Mouse (Mus musculus) cerebellum, adult 18-20 months (tissue): Measurements from ENCODE around the gene Plvap.

Source experiments
- DNase-seq, 2 experiments: peaks; one replicate each; pipeline ENCODE4 v3.0.0; 2021

The Plvap gene

GRCm38 (mm10) chr8:71525226-71526050, 13.9 kb upstream of the Plvap start, which contains the start of gene Ccdc194:
TSS of gene Ccdc194 (minus strand) at chr8:71525711.
- DNase-seq, result no peak

DNA sequence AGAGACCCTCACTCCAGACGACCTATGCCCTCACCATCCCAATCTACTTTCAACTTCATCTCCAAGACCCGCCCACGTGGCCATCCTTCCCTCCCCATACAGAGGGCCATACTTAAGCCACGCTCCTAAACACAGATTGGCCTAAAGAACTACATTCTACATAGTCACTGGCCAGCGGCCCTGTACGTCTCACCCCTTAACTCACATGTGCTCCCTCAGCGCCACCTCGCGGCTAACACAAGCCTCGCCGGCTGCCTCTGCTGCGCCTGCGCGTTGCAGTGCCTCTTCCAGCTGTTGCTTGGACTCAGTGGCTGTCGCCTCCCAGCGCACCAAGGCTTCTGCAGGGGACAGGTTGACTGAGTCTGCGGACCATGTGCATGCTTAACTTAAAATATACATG, 10.1 kb upstream of the Plvap start:
- peak; percentile 92 to 93 for DNase-seq

- peak; percentile 56 for DNase-seq
Measured at GRCm38 (mm10) chr8:71519037-71519825, 7.7 kb upstream of the Plvap start.

DNA sequence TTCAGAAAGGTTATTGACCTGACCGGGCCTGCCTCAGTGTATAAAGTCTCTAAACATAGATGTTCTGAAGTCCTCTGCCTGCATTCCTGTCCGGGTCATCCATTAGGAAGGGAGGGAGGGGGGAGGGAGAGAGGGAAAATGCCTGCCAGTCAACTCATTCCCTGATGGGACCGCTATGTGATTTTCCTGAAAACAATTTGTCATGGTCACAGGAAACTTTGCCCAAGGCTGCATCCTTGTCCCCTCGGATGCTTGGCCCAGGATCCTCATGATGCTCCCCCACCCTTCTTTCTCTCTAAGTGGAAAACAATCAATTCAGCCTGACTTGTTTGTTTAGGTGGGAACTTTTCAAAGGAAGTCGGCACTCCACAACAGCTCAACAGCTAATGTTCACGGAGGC, 5.2 kb upstream of the Plvap start:
- DNase-seq, result no peak

DNA sequence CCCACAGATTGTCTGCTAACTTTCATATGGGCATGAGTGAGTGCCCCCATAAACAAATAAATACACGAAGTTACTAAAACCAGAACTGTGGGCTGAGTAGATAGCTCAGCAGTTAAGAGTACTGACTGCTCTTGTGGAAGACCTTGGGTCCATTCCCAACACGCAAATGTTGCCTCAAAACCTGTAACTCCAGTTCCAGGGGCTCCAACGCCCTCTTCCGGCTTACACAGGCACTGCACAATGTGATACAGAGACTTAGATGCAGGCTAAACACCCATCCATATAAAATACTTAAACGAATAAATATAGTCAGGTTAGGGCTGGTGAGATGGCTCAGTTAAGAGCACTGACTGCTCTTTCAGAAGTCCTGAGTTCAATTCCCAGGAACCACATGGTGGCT, 3.5 kb upstream of the Plvap start:
- DNase-seq, result no peak

- DNase-seq, result no peak
Measured at GRCm38 (mm10) chr8:71513018-71513754, 1.6 kb upstream of the Plvap start.

GRCm38 (mm10) chr8:71509316-71509715, 2.2 kb downstream of the Plvap start:
- DNase-seq, result no peak

- DNase-seq, result peak; percentile 83 to 91
Measured at GRCm38 (mm10) chr8:71507589-71508104, 3.9 kb downstream of the Plvap start.

- peak; percentile 75 to 76 for DNase-seq
Measured at GRCm38 (mm10) chr8:71505979-71506378, 5.6 kb downstream of the Plvap start.

DNA sequence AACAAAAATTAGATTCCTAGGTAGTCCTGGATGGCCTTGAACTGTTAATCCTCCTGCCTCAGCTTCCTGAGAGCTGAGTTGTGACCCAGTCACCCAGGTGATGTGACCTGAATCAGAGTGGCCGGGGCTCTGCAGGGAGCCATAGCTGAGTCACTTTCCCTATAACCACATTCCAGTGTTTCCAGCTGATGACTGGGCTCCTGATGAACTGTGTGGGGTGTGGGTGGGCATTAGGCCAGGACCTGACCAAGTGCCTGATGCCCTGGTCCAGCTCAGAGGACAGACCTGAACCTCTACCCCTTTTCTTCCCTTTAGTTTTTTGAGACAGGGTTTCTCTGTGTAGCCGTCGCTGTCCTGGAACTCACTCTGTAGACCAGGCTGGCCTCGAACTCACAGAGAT, 6.2 kb downstream of the Plvap start:
- no peak for DNase-seq

DNA sequence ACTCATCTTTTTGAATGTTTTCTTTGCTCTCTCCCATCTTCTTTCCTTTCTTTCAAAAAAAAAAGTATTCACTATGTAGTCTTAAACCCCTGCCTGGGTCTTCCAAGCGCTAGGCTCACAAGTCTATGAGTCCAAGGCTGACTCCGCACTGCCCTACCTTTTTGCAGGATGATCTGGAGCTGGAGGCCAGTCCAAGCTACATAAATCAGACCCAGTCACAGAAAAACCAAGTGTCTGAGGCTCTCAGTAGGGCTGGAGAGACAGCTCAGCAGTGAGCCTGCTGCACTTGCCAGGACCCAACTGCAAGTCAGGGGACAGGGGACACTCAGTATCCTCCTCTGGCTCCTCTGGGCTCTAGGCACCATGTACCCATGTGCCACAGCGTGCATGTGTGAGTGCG, 7.2 kb downstream of the Plvap start:
- DNase-seq, result no peak

DNA sequence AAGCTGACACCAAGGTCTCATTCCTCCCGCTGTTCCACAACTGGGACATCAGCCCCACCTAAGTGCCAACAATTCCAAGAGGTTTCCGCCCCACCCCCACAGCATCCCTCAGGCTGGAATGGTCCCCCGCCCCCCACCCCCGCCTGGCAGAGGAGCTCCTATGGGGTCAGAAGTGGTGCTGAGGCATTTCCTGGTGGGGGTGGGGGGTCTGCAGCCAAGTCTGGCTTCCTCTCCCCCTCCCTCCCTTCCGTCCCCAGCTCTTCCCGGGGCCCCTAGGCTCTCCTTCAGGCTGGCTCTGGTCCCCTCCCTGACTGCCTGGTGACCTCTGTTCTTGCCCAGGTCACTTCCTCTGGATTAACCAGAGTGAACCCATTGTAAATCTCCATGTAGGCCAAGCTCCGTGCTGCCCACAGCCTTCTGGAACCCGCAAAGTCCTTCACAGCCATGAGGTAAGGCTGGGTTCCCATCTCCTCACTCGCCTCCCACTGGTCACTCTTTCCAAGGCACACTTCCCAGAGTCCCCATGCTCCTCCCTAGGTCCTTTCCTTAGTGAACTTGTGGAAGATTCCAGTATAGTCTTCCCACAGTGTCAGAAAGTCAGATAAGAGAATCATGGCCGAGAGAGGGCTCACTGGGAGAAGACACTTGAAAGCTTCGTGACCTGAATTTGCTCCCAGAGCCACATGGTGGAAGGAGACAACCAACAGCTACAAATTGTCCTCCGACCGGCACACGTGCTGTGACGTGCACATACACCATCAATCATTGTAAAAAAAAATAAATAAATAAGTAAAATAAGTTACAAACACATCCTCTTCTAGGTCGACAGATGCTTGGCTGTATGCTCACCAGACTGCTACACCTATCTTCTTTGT, 12.5 kb downstream of the Plvap start:
- no peak for DNase-seq

- DNase-seq, result peak in 1 of 2 experiments; percentile 27
Measured at GRCm38 (mm10) chr8:71497881-71498501, 13.6 kb downstream of the Plvap start.

DNA sequence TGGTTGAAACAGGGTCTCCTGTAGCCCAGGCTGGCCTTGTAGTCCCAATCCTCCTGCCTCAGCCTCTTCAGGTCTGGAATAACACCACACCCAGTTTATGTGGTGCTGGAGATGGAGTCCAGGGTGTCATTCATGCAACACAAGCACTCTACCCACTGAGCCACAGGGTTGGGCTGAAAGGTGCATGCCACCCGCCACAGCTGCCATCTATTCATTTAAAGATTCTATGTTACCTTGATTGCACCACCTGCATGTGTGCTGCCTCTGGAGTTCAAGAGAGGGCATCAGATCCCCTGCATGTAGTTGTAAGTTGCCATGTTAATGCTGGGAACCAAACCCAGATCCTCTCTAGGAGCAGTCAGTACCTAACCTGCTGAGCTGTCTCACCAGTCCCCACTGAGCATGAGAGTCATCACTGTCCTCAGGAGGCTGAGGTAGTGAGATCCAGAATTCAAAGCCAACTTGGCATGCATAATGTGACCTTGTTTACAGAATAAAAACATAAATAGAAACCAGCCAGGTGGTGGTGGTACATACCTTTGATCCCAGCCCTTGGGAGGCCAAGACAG, 14.4 kb downstream of the Plvap start:
- DNase-seq, result peak; percentile 50 to 57

DNA sequence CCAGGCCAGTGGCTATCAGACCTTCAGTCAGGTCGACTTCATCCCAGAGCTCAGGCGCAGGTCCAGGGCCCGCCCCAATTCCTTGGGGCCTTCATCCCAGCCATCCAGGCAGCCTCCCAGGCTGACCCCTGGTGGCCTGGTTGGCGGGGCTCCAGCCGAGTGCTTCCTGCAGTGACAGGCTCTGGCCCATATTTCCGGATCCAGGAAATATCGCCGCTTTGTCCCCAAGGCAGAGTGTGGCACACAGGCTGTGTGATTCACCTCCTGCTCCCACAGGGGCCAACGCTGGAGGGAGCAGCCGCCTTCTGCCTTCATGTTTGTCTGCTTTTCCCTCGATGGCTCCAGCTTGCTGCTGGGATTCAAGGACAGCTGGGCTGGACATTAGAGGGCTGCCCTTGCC, 15.1 kb downstream of the Plvap start:
- DNase-seq, result peak; percentile 75 to 82

DNA sequence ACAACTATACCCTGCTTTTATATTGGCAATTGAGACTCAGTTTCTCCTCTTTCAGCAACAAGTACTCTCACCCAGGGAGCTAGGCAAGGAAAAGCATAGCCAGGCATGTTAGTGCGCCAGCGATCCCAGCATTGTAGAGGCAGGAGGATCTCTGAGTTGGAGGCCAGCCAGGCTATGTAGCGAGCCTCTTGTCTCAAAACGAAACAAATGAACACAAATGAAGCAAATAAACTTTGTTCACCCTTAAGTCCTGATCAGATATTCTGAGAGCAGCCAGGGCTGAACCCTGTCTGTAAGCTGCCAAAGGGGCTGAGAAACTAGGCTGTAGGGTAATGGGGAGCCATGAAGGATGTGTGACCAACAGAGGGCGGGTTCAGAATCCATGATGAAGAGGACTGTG, 15.7 kb downstream of the Plvap start:
- DNase-seq, result peak in 1 of 2 experiments; percentile 43

DNA sequence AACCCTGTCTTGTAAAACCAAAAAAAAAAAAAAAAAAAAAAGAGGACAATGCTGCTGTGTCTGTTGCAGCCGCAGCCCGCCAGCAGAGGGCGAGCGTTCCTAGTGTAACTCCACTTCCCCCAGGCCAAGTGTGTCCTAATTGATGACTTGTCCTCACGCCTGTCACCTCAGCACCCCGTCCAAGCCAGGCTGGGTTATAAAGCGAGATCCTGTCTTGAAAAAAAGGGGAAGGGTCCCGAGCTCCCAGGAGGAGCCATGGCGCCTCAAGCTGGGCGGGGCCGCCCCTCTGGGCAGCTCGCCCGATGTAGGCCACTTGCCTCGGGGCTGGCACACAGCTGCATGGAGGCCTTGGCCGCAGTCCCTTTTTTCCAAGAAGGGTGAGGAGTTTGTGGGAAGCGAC, 16.5 kb downstream of the Plvap start:
- DNase-seq, result peak; percentile 87 to 89

DNA sequence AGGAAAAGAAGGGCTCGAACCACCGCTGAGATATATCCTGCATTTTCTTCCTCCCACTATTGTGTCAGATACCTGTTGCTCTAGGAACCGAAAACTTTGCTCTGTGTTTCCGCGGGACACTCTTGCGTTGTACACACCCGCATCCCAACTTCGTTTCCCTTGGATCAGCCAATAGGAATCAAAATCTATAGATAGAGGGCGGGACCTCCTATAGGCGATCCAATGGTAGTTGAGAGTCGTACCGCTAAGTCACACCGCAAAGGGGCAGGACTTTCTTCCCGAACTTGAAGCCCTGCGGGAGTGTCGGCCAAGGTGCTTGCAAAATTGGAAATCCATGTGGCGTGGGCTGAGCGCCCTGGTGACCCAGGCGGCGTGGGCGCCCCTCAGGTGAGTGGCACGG, 23.1 kb downstream of the Plvap start:
- DNase-seq, result peak; percentile 84 to 87

- peak; percentile 82 to 83 for DNase-seq
Measured at GRCm38 (mm10) chr8:71487691-71488445, 23.7 kb downstream of the Plvap start, which contains the start of gene Gtpbp3. TSS of gene Gtpbp3 (plus strand) at chr8:71488103.

DNA sequence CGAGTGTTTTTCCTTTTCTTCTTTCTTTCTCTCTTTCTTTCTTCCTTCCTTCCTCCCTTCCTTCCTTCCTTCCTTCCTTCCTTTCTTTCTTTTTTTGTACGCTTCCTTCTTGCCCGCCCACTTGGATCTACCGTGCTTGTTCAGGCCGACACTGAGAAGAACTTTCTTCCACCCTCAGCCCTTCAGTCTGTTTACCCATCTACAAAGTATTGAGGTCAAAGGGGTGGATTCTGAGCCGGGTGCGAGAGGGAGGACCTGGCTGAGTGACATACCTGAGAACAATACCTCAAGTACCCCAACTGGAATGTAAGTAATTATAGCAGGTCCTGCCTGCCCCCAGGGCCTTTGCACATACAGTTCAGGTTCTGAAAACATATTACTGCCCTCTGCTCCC, 25.4 kb downstream of the Plvap start:
- peak in 1 of 2 experiments; percentile 33 for DNase-seq
